In genomic region chr6:139589291-139589690, GRCm38 (mm10) we compare ENCODE assay signal across 8 mouse cellular contexts. TPM values are rescaled to one million over a fixed set of nuclear protein-coding genes. Genes with fewer than 3 reads are reported as not detected.
DNase-seq lines count a peak whose midpoint lies in the region; ATAC-seq and TF ChIP-seq lines count a peak whose summit lies in the region.

No protein-coding gene starts in this region.

- TF ChIP-seq CTCF in Patski (IDR thresholded peaks at IDR 0.05), result peak; percentile 77

- H3K36me3 ChIP-seq in forebrain, embryonic 14.5 days (ENCODE audit: control insufficient read depth, insufficient read depth, low read length), result no peaks in the 10 kb centered on the region

- in situ Hi-C loops in Patski (cut with MboI; ENCODE audit: low pct_unique_long_range_greater_than_20kb), result no loop called here

- POLR2A ChIA-PET in Patski (lab: Charles Lee), result no interaction called here

- no peaks in the 10 kb centered on the region for H3K4me1 ChIP-seq in forebrain, embryonic 14.5 days (ENCODE audit: control insufficient read depth, insufficient read depth, low read length)

- DNase-seq in Patski (ENCODE audit: low read depth, low spot score), result peak; percentile 13
- peak; percentile 20 for DNase-seq in c-Kit-positive CD71-positive TER-119-positive erythroid progenitor cells, embryonic 14.5 days (ENCODE audit: low spot score)
- peak; percentile 87 for DNase-seq in forebrain, embryonic 14.5 days (ENCODE audit: low spot score)
- DNase-seq in layer of hippocampus, postnatal 14 days (ENCODE audit: low spot score in 2 of 2), result peak; percentile 63 to 77
- DNase-seq in right cerebral cortex, postnatal 25 days, result peak; percentile 39

- H3K9ac ChIP-seq in forebrain, embryonic 14.5 days (ENCODE audit: low read length), result no peak overlapping the region

- H3K27me3 ChIP-seq in Patski, result peaks cover 4% of the 10 kb centered on the region
- H3K27me3 ChIP-seq in forebrain, embryonic 14.5 days (replicated peaks; ENCODE audit: control insufficient read depth, insufficient read depth, low read length), result no peaks in the 10 kb centered on the region

- H3K9me3 ChIP-seq in forebrain, embryonic 14.5 days (replicated peaks; ENCODE audit: control insufficient read depth, low read length), result no peaks in the 10 kb centered on the region

- no peak overlapping the region for H3K4me3 ChIP-seq in forebrain, embryonic 14.5 days (ENCODE audit: low read depth, low read length)

- ATAC-seq in Patski, result peak; percentile 44
- peak; percentile 65; the same call in 1 of the 2 replicates for ATAC-seq in forebrain, embryonic 14.5 days
- ATAC-seq in hematopoietic stem cell, adult 5-6 weeks (replicated peaks in 1 of 2; ENCODE audit: insufficient read depth in 1 of 2, low FRiP score in 2 of 2, low TSS enrichment in 1 of 2, low read depth in 1 of 2, poor library complexity in 2 of 2, severe bottlenecking in 2 of 2), result peak; percentile 71
- ATAC-seq in megakaryocyte, adult 5-6 weeks (ENCODE audit: poor library complexity, severe bottlenecking), result peak; percentile 47; the same call in 1 of the 2 replicates
- no peak for ATAC-seq in erythroblast, adult 5-6 weeks (replicated peaks; ENCODE audit: low FRiP score, poor library complexity, severe bottlenecking)

- H3K4me2 ChIP-seq in forebrain, embryonic 14.5 days (ENCODE audit: low read length), result no peak overlapping the region

- no peak overlapping the region for H3K27ac ChIP-seq in forebrain, embryonic 14.5 days (ENCODE audit: low read depth, low read length)

- 10% methylated on average over 12 of the region's 12 CpGs for WGBS in forebrain, embryonic 14.5 days

- CTCF ChIA-PET in Patski (lab: Charles Lee), result interaction anchor here (0.7 to 1.7 kb wide), 3 partner anchors 11 to 21 kb away, joined by 3 to 9 read pairs (median 5); no protein-coding TSS in a partner anchor

RNA-seq across cellular contexts. Expression of gene Pik3c2g, which starts 2.3 kb away (rescaled TPM):
- polyA plus RNA-seq in Patski (2021), result 0.04 TPM
- 0.10 TPM in 1 of 2 replicates, not detected in the other for polyA plus RNA-seq in forebrain, embryonic 14.5 days (2014; fragmentation: Nextera tagmentation; extraction: Ambion mirVana)
- not detected in 2 replicates for total RNA-seq in hematopoietic stem cell, adult 5-6 weeks (2017)
- total RNA-seq in layer of hippocampus, postnatal 14 days (2021), result under 1 TPM in 1 of 2 experiments, not detected in 1; 0.21 TPM
- total RNA-seq in megakaryocyte, adult 5-6 weeks (2015), result not detected in 2 replicates
- 0.07 TPM in 1 of 2 replicates, not detected in the other for total RNA-seq in megakaryocyte, adult 5-6 weeks (2017)
- total RNA-seq in erythroblast, adult 5-6 weeks (2015; ENCODE audit: low replicate concordance), result not detected in 2 replicates
- total RNA-seq in erythroblast, adult 5-6 weeks (2017; ENCODE audit: low replicate concordance), result 0.14 TPM in 1 of 2 replicates, not detected in the other

Comparison
In these comparisons a context has a peak if more than half of its experiments do, and no peak if none do; other contexts are left out.
1. DNase-seq: peak in every context shown above with its lines; median percentile 87 in forebrain, embryonic 14.5 days; 70 in layer of hippocampus, postnatal 14 days; 39 in right cerebral cortex, postnatal 25 days; 20 in c-Kit-positive CD71-positive TER-119-positive erythroid progenitor cells, embryonic 14.5 days; 13 in Patski.